Mouse (Mus musculus) heart, embryonic 13.5 days (tissue): Measurements from ENCODE around the gene Tbc1d10a. TPM values are rescaled to one million over a fixed set of nuclear protein-coding genes. Genes with fewer than 3 reads are reported as not detected.

Experiments
- ATAC-seq: fragments of 200-750 bp; cut with Nextera tagmentation; 2 replicates; pipeline ENCODE4 v1.8.0; 2017; ENCODE audit warnings: moderate TSS enrichment; ENCODE audit not compliant: insufficient number of reproducible peaks, low FRiP score, low TSS enrichment; ENCODE audit errors: extremely low read depth
- H3K27ac ChIP-seq: fragments of 300-500 bp; sonication (generic); replicated peaks from 2 replicates; pipeline ENCODE4 v1.5.1; 2015; ENCODE audit warnings: moderate library complexity, mild to moderate bottlenecking, inconsistent platforms
- H3K27me3 ChIP-seq: fragments of 300-500 bp; sonication (generic); replicated peaks from 2 replicates; pipeline ENCODE4 v1.6.1; 2015; ENCODE audit warnings: mild to moderate bottlenecking, inconsistent platforms
- H3K36me3 ChIP-seq: fragments of 300-500 bp; sonication (generic); 2 replicates; pipeline ENCODE4 v1.6.1; 2015; ENCODE audit warnings: mild to moderate bottlenecking, inconsistent platforms
- H3K4me1 ChIP-seq: fragments of 300-500 bp; sonication (generic); 2 replicates; pipeline ENCODE4 v1.6.1; 2015; ENCODE audit warnings: inconsistent platforms
- H3K4me2 ChIP-seq: fragments of 300-500 bp; sonication (generic); 2 replicates; pipeline ENCODE4 v1.6.1; 2015; ENCODE audit warnings: inconsistent platforms, mild to moderate bottlenecking, moderate library complexity
- H3K4me3 ChIP-seq: fragments of 300-500 bp; sonication (generic); 2 replicates; pipeline ENCODE4 v1.5.1; 2015; ENCODE audit warnings: moderate library complexity, mild to moderate bottlenecking, inconsistent platforms
- H3K9ac ChIP-seq: fragments of 300-500 bp; sonication (generic); 2 replicates; pipeline ENCODE4 v1.6.1; 2015; ENCODE audit warnings: inconsistent platforms, mild to moderate bottlenecking, moderate library complexity
- H3K9me3 ChIP-seq: fragments of 300-500 bp; sonication (generic); 2 replicates; pipeline ENCODE4 v1.6.1; 2016; ENCODE audit warnings: inconsistent platforms
- WGBS: fragments of 180-500 bp; shearing (Covaris S2); methylation state at CpG from one replicate; pipeline ENCODE4 v1.1.7; 2015; ENCODE audit warnings: mixed read lengths; 5-methylcytosine and 5-hydroxymethylcytosine counted together
- polyA plus RNA-seq: library from polyadenylated mRNA; unstranded; fragments of >200 nt; fragmentation: Nextera tagmentation; extraction: Ambion mirVana; gene quantifications from 2 replicates; pipeline ENCODE4 v1.2.1, GENCODE M21; 2015

Gene Tbc1d10a
- polyA plus RNA-seq, result 13.6 and 14.0 TPM in 2 replicates

DNA sequence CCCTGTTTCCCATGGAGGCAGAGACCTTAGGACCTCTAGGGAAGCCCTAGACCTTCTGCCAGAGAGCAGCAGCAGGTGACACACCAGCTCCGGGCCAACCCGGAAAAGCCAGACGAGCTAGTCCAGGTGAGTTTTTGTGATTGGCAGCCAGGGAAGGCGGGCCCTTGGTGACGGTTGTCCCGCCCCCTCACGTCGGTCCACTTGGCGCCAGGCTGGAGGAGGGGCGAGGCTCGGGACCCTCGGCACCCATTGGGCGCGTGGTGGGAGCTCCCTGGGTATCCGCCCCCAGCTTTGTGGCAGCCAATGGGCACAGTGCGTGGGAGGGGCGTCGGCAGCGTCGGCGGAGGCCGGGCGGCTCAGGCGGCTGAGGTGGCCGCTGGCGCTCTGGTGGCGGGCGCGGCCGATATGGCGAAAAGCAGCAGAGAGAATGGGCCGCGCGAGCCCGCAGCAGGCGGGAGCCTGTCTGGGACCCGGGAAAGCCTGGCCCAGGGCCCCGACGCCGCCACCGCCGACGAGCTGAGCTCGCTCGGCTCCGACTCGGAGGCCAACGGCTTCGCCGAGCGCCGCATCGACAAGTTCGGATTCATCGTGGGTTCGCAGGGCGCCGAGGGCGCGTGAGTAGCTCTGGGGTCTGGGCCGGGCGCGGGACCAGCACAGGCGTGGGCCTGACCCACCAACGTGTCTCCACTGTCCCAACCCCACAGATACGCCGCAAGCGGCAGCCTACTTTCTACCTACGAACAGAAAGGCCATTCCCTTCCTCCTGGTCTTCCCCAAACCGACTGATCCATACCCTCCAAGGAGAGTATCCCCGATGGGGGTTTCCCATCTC lies at the start of gene Tbc1d10a:
Gene Tbc1d10a, plus strand, starts transcription at position 304 of the 832 bp plus-strand sequence.
- Histone ChIP-seq H3K27ac (peak within 1 kb of the TSS; percentile 34; the same call in 1 of the 2 replicates), H3K4me2 (peak within 1 kb of the TSS; percentile 95), H3K9me3 (no peaks in the 10 kb centered on the region), H3K27me3 (no peaks in the 10 kb centered on the region), H3K4me1 (peaks cover 29% of the 10 kb centered on the region), H3K4me3 (peak within 1 kb of the TSS; percentile 92), H3K9ac (peak within 1 kb of the TSS; percentile 96), H3K36me3 (peaks cover 17% of the 10 kb centered on the region)
- ATAC-seq, result peak; percentile 99
- under 1% methylated on average over 70 of the region's 71 CpGs for WGBS

GRCm38 (mm10) chr11:4138964-4139363 lies 47.6 kb upstream of the Tbc1d10a start:
- no peak overlapping the region for H3K4me2 ChIP-seq
- 77% methylated on average over 2 of the region's 2 CpGs for WGBS
- H3K36me3 ChIP-seq, result peaks cover 71% of the 10 kb centered on the region
- no peaks in the 10 kb centered on the region for H3K9me3 ChIP-seq
- H3K27me3 ChIP-seq, result no peaks in the 10 kb centered on the region
- no peak overlapping the region for H3K4me3 ChIP-seq
- H3K9ac ChIP-seq, result no peak overlapping the region
- H3K27ac ChIP-seq, result no peak overlapping the region
- peaks cover 19% of the 10 kb centered on the region for H3K4me1 ChIP-seq
- no peak for ATAC-seq

DNA sequence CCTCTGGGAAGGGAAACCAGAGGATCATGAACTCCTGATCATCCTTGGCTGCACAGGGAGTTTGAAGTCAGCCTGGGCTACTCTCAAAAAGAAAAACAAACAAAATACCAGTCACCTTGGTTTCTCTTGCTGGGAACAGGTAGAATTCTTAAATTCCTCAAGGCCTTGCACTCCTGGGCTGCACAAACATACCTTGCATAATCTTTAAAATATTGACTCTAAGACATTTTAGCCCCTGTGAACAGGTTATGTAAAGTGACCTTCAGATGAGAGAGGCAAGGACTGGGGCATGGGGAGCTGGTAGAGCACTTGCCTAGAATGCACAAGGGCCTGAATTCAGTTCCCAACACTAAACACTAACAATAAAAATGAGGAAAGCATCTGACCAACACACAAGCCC lies 45.1 kb upstream of the Tbc1d10a start:
- peaks cover 6% of the 10 kb centered on the region for H3K4me1 ChIP-seq
- no peak overlapping the region for H3K27ac ChIP-seq
- H3K9ac ChIP-seq, result no peak overlapping the region
- no peak overlapping the region for H3K4me3 ChIP-seq
- ATAC-seq, result no peak
- H3K36me3 ChIP-seq, result peaks cover 82% of the 10 kb centered on the region
- H3K9me3 ChIP-seq, result no peaks in the 10 kb centered on the region
- H3K27me3 ChIP-seq, result no peaks in the 10 kb centered on the region
- H3K4me2 ChIP-seq, result no peak overlapping the region

- no peak for ATAC-seq
- no peak overlapping the region for H3K27ac ChIP-seq
- no peak overlapping the region for H3K4me2 ChIP-seq
- H3K4me3 ChIP-seq, result no peak overlapping the region
- no peak overlapping the region for H3K9ac ChIP-seq
- H3K36me3 ChIP-seq, result peaks cover 80% of the 10 kb centered on the region
- H3K4me1 ChIP-seq, result no peaks in the 10 kb centered on the region
- no peaks in the 10 kb centered on the region for H3K27me3 ChIP-seq
- no peaks in the 10 kb centered on the region for H3K9me3 ChIP-seq
- WGBS, result 80% methylated on average over 4 of the region's 4 CpGs
Observed at GRCm38 (mm10) chr11:4142352-4142751, 44.2 kb upstream of the Tbc1d10a start.

DNA sequence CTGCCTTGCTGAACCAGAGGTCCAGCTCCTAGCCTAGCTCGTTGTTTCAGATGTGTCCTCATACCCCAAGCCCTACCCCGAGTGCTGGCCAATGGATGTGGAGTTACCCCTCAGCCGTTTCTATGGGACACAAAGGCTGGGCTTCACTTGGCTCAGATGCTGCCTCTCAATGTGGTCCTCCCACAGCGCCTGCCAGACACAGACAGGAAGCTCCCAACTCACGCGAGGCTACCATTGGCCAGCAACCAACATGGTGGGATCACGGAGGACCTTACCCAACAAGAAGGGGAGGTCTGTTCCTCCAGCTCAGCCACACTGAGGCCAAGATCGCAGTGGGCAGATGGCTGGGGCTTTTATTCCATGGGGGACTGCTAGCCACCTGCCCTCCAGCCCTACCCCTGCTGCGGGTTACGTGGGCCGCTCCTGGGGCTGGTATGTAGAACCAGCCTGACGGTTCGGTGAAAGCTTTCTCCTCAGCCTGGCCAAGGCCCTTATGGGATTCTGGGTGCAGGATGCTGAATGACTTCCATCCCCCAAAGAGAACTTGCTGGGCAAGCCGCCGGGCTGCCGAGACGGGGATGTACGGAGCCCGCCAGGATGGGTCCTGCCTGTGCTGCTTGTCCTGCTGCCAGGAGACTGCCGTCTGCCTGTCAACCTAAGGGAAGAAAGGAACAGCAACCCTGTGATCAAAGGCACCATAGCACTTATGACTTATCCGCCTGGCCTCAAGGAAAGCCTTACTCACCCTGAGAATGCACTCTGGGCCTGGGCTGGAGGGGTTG lies 43.1 kb upstream of the Tbc1d10a start:
- H3K36me3 ChIP-seq, result peaks cover 74% of the 10 kb centered on the region
- H3K4me3 ChIP-seq, result no peak overlapping the region
- H3K4me1 ChIP-seq, result peaks cover 3% of the 10 kb centered on the region; the same call in 1 of the 2 replicates
- no peak overlapping the region for H3K27ac ChIP-seq
- H3K27me3 ChIP-seq, result no peaks in the 10 kb centered on the region
- 83% methylated on average over 21 of the region's 21 CpGs for WGBS
- H3K9me3 ChIP-seq, result no peaks in the 10 kb centered on the region
- no peak overlapping the region for H3K9ac ChIP-seq
- ATAC-seq, result no peak
- no peak overlapping the region for H3K4me2 ChIP-seq

DNA sequence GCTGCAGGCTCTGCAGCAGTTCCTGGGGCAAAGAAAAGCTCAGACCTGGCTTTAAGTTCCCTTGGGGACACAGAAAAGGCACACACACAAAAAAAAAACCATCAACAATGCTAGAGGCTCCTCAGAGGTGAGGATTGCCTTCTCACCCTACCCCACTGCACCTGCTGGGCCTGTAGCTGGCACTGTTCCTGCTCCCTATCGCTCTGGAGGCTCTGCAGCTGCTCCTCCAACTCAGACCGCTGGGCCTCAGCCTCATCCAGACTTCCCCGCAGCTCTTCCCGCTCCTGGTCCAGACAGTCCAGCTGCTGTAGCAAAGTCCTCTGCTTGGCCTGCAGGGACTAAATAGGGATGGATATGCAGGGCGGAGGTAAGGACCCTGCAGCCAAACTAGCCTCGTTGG lies 40.2 kb upstream of the Tbc1d10a start:
- WGBS, result 71% methylated on average over 6 of the region's 6 CpGs
- Histone ChIP-seq H3K36me3 (peaks cover 56% of the 10 kb centered on the region), H3K9ac (no peak overlapping the region), H3K27me3 (no peaks in the 10 kb centered on the region), H3K4me3 (no peak overlapping the region), H3K4me2 (no peak overlapping the region), H3K4me1 (peaks cover 3% of the 10 kb centered on the region; the same call in 1 of the 2 replicates), H3K27ac (no peak overlapping the region), H3K9me3 (no peaks in the 10 kb centered on the region)
- no peak for ATAC-seq

- ATAC-seq, result no peak
- Histone ChIP-seq H3K9me3 (no peaks in the 10 kb centered on the region), H3K4me3 (no peak overlapping the region), H3K9ac (no peak overlapping the region), H3K27ac (no peak overlapping the region), H3K27me3 (no peaks in the 10 kb centered on the region), H3K36me3 (peaks cover 53% of the 10 kb centered on the region), H3K4me1 (peaks cover 3% of the 10 kb centered on the region; the same call in 1 of the 2 replicates), H3K4me2 (no peak overlapping the region)
- WGBS, result 75% methylated on average over 10 of the region's 10 CpGs
Observed at GRCm38 (mm10) chr11:4147098-4147497, 39.5 kb upstream of the Tbc1d10a start.

DNA sequence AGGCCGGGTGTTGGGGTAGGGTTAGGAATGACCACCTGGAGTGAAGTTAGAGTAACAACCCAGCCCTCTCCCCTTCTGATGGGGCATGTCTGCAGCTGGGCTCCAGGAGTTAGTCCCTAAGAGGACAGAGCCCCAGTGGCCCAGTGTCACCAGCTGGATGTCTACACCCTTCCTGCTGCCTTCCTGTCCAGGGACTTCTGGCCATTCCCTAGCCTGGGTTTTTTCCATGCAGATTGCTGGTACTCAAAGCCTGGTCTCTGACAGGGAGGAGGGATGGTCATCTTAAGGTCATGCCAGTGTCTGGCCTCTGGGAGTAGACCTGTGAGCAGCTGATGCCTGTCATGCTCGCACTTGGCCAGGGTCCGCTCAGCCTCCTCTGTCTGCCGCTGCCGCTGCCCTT lies 38.5 kb upstream of the Tbc1d10a start:
- ATAC-seq, result no peak
- peaks cover 3% of the 10 kb centered on the region; the same call in 1 of the 2 replicates for H3K4me1 ChIP-seq
- H3K27me3 ChIP-seq, result no peaks in the 10 kb centered on the region
- H3K9me3 ChIP-seq, result no peaks in the 10 kb centered on the region
- peaks cover 42% of the 10 kb centered on the region for H3K36me3 ChIP-seq
- no peak overlapping the region for H3K9ac ChIP-seq
- no peak overlapping the region for H3K4me3 ChIP-seq
- no peak overlapping the region for H3K27ac ChIP-seq
- WGBS, result 77% methylated on average over 5 of the region's 5 CpGs
- no peak overlapping the region for H3K4me2 ChIP-seq

- no peak overlapping the region for H3K4me2 ChIP-seq
- 77% methylated on average over 9 of the region's 9 CpGs for WGBS
- H3K27me3 ChIP-seq, result no peaks in the 10 kb centered on the region
- H3K4me1 ChIP-seq, result peaks cover 3% of the 10 kb centered on the region; the same call in 1 of the 2 replicates
- no peak for ATAC-seq
- no peak overlapping the region for H3K4me3 ChIP-seq
- no peak overlapping the region for H3K9ac ChIP-seq
- peaks cover 37% of the 10 kb centered on the region for H3K36me3 ChIP-seq
- H3K27ac ChIP-seq, result no peak overlapping the region
- no peaks in the 10 kb centered on the region for H3K9me3 ChIP-seq
Observed at GRCm38 (mm10) chr11:4148536-4149156, 37.9 kb upstream of the Tbc1d10a start.

- ATAC-seq, result no peak
- Histone ChIP-seq H3K27ac (no peak overlapping the region), H3K9me3 (no peaks in the 10 kb centered on the region)
Observed at GRCm38 (mm10) chr11:4149886-4150285, 36.7 kb upstream of the Tbc1d10a start.

GRCm38 (mm10) chr11:4153694-4154093 lies 32.9 kb upstream of the Tbc1d10a start:
- Histone ChIP-seq H3K27ac (no peak overlapping the region), H3K4me1 (peaks cover 5% of the 10 kb centered on the region; the same call in 1 of the 2 replicates), H3K9me3 (no peaks in the 10 kb centered on the region), H3K27me3 (no peaks in the 10 kb centered on the region), H3K9ac (no peak overlapping the region), H3K36me3 (peaks cover 17% of the 10 kb centered on the region), H3K4me3 (no peak overlapping the region), H3K4me2 (no peak overlapping the region)
- ATAC-seq, result no peak
- WGBS, result 82% methylated on average over 7 of the region's 7 CpGs

More at GRCm38 (mm10) chr11:4149886-4150285, 36.7 kb upstream of the Tbc1d10a start:
- WGBS, result 76% methylated on average over 6 of the region's 6 CpGs
- peaks cover 30% of the 10 kb centered on the region for H3K36me3 ChIP-seq
- H3K4me2 ChIP-seq, result no peak overlapping the region
- H3K9ac ChIP-seq, result no peak overlapping the region
- peaks cover 3% of the 10 kb centered on the region; the same call in 1 of the 2 replicates for H3K4me1 ChIP-seq
- no peak overlapping the region for H3K4me3 ChIP-seq
- no peaks in the 10 kb centered on the region for H3K27me3 ChIP-seq
